Mouse (Mus musculus) forebrain, embryonic 10.5 days (tissue): ENCODE data around the gene Sgsm1. TPM values are rescaled to one million over a fixed set of nuclear protein-coding genes. Genes with fewer than 3 reads are reported as not detected.
A peak's percentile ranks its signal among the peaks of the same experiment; 100 is the strongest.

Experiments
- DNase-seq: peaks from one replicate; pipeline ENCODE4 v3.0.0-alpha.2; 2017; ENCODE audit warnings: low spot score; ENCODE audit errors: extremely low spot score
- H3K27ac ChIP-seq: fragments of 300-500 bp; sonication (generic); 2 replicates; pipeline ENCODE4 v1.5.1; 2016; ENCODE audit warnings: mild to moderate bottlenecking
- H3K27me3 ChIP-seq: fragments of 300-500 bp; sonication (generic); 2 replicates; pipeline ENCODE4 v1.6.1; 2016; ENCODE audit warnings: mild to moderate bottlenecking; ENCODE audit not compliant: poor library complexity, severe bottlenecking
- H3K36me3 ChIP-seq: fragments of 300-500 bp; sonication (generic); replicated peaks from 2 replicates; pipeline ENCODE4 v1.6.1; 2016; ENCODE audit warnings: mild to moderate bottlenecking, moderate library complexity
- H3K4me1 ChIP-seq: fragments of 300-500 bp; sonication (generic); 2 replicates; pipeline ENCODE4 v1.6.1; 2016
- H3K4me3 ChIP-seq: fragments of 300-500 bp; sonication (generic); 2 replicates; pipeline ENCODE4 v1.5.1; 2016; ENCODE audit warnings: mild to moderate bottlenecking, moderate library complexity
- H3K9me3 ChIP-seq: fragments of 300-500 bp; sonication (generic); 2 replicates; pipeline ENCODE4 v1.6.1; 2016; ENCODE audit warnings: mild to moderate bottlenecking, moderate library complexity
- WGBS: fragments of 180-500 bp; shearing (Covaris S2); methylation state at CpG from one replicate; pipeline ENCODE4 v1.1.7; 2016; 5-methylcytosine and 5-hydroxymethylcytosine counted together
- polyA plus RNA-seq: library from polyadenylated mRNA; unstranded; fragments of >200 nt; fragmentation: Nextera tagmentation; extraction: Ambion mirVana; gene quantifications from 2 replicates; pipeline ENCODE4 v1.2.1, GENCODE M21; 2016

Sgsm1 gene
- polyA plus RNA-seq, 1 experiment from 2014 or later = 15.5 TPM

DNA sequence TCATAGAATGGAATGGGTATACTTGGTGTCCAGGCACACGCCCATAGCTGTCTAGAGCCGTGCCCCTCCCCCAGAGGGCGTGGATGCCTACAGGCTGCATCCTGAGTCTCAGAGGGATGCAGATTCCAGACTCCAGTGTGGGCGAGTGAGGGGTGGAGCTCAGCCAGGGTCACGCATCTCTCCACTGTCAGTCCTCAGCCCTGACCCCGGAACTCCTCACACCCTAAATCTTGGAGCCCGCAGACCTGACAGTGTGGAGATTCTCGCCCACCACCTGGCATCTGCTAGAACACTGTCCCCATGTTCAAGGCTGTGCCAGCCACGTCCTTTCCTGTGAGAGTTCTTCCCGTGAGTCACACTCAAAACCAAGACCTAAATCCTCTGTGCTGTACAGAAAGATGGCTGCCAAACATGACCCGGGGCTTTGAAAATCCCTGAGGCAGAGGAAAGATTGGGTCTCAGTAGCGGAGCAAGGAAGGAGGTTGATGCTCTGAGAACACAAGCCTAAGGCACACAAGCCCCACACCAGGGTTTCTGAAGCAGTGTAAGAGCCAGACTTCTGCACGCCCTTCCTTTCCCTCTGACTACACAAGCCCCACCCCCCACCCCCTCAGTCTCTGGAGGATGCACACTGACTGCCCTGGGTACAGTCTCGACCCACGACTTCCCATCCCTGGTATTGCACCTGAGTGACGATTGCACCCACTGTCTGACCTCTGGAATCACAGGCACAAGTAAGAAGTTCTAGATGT lies 34.2 kb upstream of the Sgsm1 start:
- peaks cover 89% of the 10 kb centered on the region for H3K27me3 ChIP-seq
- peak overlapping the region; percentile 30 for H3K4me3 ChIP-seq
- H3K9me3 ChIP-seq = no peaks in the 10 kb centered on the region
- H3K4me1 ChIP-seq = peaks cover 52% of the 10 kb centered on the region
- no peaks in the 10 kb centered on the region for H3K36me3 ChIP-seq
- 29% methylated on average over 16 of the region's 16 CpGs for WGBS
- no peak for DNase-seq
- H3K27ac ChIP-seq = no peak overlapping the region

- Histone ChIP-seq H3K9me3 (peaks cover 4% of the 10 kb centered on the region; the same call in 1 of the 2 replicates), H3K4me3 (no peak overlapping the region), H3K27ac (no peak overlapping the region), H3K4me1 (peaks cover 23% of the 10 kb centered on the region), H3K27me3 (peaks cover 87% of the 10 kb centered on the region), H3K36me3 (no peaks in the 10 kb centered on the region)
- 28% methylated on average over 9 of the region's 9 CpGs for WGBS
- DNase-seq = no peak
Observed at GRCm38 (mm10) chr5:113336281-113336680, 25.7 kb upstream of the Sgsm1 start.

GRCm38 (mm10) chr5:113335732-113336131 lies 25.1 kb upstream of the Sgsm1 start:
- Histone ChIP-seq H3K4me3 (peak overlapping the region; percentile 46), H3K27me3 (peaks cover 83% of the 10 kb centered on the region), H3K27ac (no peak overlapping the region), H3K4me1 (peaks cover 23% of the 10 kb centered on the region), H3K9me3 (peaks cover 4% of the 10 kb centered on the region; the same call in 1 of the 2 replicates), H3K36me3 (no peaks in the 10 kb centered on the region)
- DNase-seq = peak; percentile 32
- 1% methylated on average over 17 of the region's 17 CpGs for WGBS

GRCm38 (mm10) chr5:113334621-113335530 lies 24.3 kb upstream of the Sgsm1 start:
- peaks cover 23% of the 10 kb centered on the region for H3K4me1 ChIP-seq
- DNase-seq = peak; percentile 26
- 7% methylated on average over 34 of the region's 34 CpGs for WGBS
- H3K9me3 ChIP-seq = peaks cover 4% of the 10 kb centered on the region; the same call in 1 of the 2 replicates
- peaks cover 81% of the 10 kb centered on the region for H3K27me3 ChIP-seq
- H3K36me3 ChIP-seq = no peaks in the 10 kb centered on the region
- peak overlapping the region; percentile 35; the same call in 1 of the 2 replicates for H3K27ac ChIP-seq
- peak overlapping the region; percentile 46 for H3K4me3 ChIP-seq

DNA sequence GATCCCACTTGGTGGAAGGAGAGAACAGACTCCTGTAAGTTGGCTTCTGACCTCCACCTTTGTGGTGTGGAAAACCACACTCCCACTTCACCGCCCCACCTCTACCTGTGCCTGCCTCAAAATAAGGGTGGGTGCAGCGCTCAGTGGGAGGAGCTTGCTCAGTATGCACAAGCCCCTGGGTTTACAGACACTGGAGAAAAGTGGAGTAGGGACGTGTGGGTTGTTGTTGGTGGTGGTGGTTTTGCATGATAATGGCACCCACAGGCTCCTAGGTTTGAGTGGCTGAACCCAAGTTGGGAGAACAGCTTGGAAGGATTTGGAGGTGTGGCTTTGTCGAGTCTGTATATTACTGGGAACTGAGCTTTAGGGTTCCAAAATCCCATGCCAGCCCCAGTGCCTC lies 22.3 kb upstream of the Sgsm1 start:
- Histone ChIP-seq H3K4me1 (peaks cover 23% of the 10 kb centered on the region), H3K27ac (no peak overlapping the region), H3K4me3 (no peak overlapping the region), H3K36me3 (no peaks in the 10 kb centered on the region), H3K27me3 (peaks cover 62% of the 10 kb centered on the region), H3K9me3 (peaks cover 20% of the 10 kb centered on the region)
- DNase-seq = no peak
- WGBS = 66% methylated on average over 4 of the region's 4 CpGs

- WGBS = 39% methylated on average over 12 of the region's 12 CpGs
- Histone ChIP-seq H3K27me3 (peaks cover 55% of the 10 kb centered on the region), H3K4me1 (peaks cover 23% of the 10 kb centered on the region), H3K9me3 (peaks cover 26% of the 10 kb centered on the region), H3K4me3 (no peak overlapping the region), H3K36me3 (no peaks in the 10 kb centered on the region), H3K27ac (no peak overlapping the region)
- no peak for DNase-seq
Observed at GRCm38 (mm10) chr5:113332239-113332638, 21.7 kb upstream of the Sgsm1 start.

DNA sequence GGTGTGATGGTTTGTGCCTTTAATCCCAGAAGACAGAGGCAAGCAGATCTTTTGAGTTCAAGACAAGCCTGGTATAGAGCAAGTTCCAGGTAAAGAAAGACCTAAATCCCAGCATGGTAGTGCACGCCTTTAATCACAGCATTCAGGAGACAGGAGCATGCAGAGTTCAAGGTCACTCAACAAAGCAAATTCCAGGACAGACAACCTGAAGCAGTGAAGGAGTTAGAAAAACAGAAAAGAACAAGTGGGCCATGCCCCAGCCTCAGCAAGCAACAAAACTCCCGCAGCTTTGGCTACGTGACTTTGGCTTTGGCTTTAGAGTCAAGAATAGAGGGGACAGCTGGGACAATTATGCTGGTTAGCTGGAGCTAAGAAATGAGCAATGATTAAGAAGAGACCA lies 19.6 kb upstream of the Sgsm1 start:
- no peak overlapping the region for H3K4me3 ChIP-seq
- H3K4me1 ChIP-seq = peaks cover 13% of the 10 kb centered on the region
- no peaks in the 10 kb centered on the region for H3K36me3 ChIP-seq
- no peak overlapping the region for H3K27ac ChIP-seq
- DNase-seq = no peak
- WGBS = 86% methylated on average over 3 of the region's 3 CpGs
- H3K27me3 ChIP-seq = peaks cover 46% of the 10 kb centered on the region
- H3K9me3 ChIP-seq = peaks cover 27% of the 10 kb centered on the region

DNA sequence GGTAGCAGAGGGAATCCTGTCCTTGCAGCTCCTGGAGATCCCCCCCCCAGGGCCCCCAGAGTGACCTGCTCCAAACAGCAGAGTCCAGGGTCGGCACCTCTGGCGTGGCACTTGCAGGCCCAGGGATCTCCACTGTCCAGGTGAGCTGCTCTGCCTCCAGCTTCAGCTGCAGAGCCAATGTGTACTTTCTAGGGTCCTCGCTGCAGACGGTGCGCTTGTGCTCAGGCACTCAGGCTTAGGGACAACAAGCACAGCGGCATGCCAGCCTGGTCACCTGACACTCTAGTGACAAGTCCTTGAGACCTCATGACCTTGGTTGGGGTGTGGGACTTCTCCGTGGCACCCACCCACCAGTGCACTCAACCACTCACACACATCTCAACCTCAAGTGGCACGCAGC lies 18.9 kb upstream of the Sgsm1 start:
- Histone ChIP-seq H3K9me3 (peaks cover 27% of the 10 kb centered on the region), H3K27me3 (peaks cover 46% of the 10 kb centered on the region)
- WGBS = 91% methylated on average over 8 of the region's 8 CpGs

GRCm38 (mm10) chr5:113323784-113324638 lies 13.4 kb upstream of the Sgsm1 start:
- no peaks in the 10 kb centered on the region for H3K36me3 ChIP-seq
- 3% methylated on average over 38 of the region's 38 CpGs for WGBS
- no peak for DNase-seq
- peak overlapping the region; percentile 52 for H3K4me3 ChIP-seq
- peaks cover 27% of the 10 kb centered on the region for H3K4me1 ChIP-seq
- H3K27ac ChIP-seq = peak overlapping the region; percentile 48; the same call in 1 of the 2 replicates
- H3K27me3 ChIP-seq = peaks cover 45% of the 10 kb centered on the region
- peaks cover 17% of the 10 kb centered on the region for H3K9me3 ChIP-seq

More for the DNA sequence above, 18.9 kb upstream of the Sgsm1 start:
- H3K27ac ChIP-seq = no peak overlapping the region
- peaks cover 8% of the 10 kb centered on the region for H3K4me1 ChIP-seq
- no peaks in the 10 kb centered on the region for H3K36me3 ChIP-seq
- no peak overlapping the region for H3K4me3 ChIP-seq
- no peak for DNase-seq

GRCm38 (mm10) chr5:113313998-113314397 lies 3.4 kb upstream of the Sgsm1 start:
- Histone ChIP-seq H3K27me3 (peaks cover 68% of the 10 kb centered on the region), H3K4me1 (peaks cover 25% of the 10 kb centered on the region), H3K36me3 (no peaks in the 10 kb centered on the region), H3K9me3 (peaks cover 10% of the 10 kb centered on the region), H3K27ac (peak overlapping the region; percentile 56; the same call in 1 of the 2 replicates), H3K4me3 (peak overlapping the region; percentile 33)
- peak; percentile 80 for DNase-seq
- WGBS = 2% methylated on average over 24 of the region's 24 CpGs

GRCm38 (mm10) chr5:113309491-113310376 lies 852 bp downstream of the Sgsm1 start:
- Histone ChIP-seq H3K4me1 (peaks cover 55% of the 10 kb centered on the region), H3K36me3 (no peaks in the 10 kb centered on the region), H3K27ac (peak overlapping the region; percentile 85; the same call in 1 of the 2 replicates), H3K9me3 (peaks cover 10% of the 10 kb centered on the region), H3K4me3 (peak overlapping the region; percentile 77), H3K27me3 (peaks cover 70% of the 10 kb centered on the region)
- DNase-seq = no peak
- WGBS = 62% methylated on average over 22 of the region's 22 CpGs
